Mouse (Mus musculus) MEL (cell line): ENCODE results near the gene Lap3. TPM values are rescaled to one million over a fixed set of nuclear protein-coding genes. Genes with fewer than 3 reads are reported as not detected.

Experiments used
- DNase-seq: peaks from one replicate; pipeline ENCODE4 v3.0.0; 2011; ENCODE audit warnings: low read depth, low spot score
- H3K27ac ChIP-seq: 2 replicates; pipeline ENCODE4 v1.5.1; 2012; ENCODE audit warnings: low read depth, mild to moderate bottlenecking, control low read depth, low read length, moderate library complexity; ENCODE audit not compliant: control insufficient read depth
- H3K27me3 ChIP-seq, 2 experiments: fragments of 150-350 bp in 1 of 2; sonication (generic) in 1 of 2; 2 replicates each; pipeline ENCODE4 v1.6.1; 2012; ENCODE audit warnings: low read length in 2 of 2, mild to moderate bottlenecking in 2 of 2, improper control_type of control experiment in 1 of 2, moderate library complexity in 1 of 2; ENCODE audit not compliant: insufficient read depth in 2 of 2, control insufficient read depth in 1 of 2
- H3K36me3 ChIP-seq, 2 experiments: 2 replicates each; pipeline ENCODE4 v1.6.1; 2012 to 2014; ENCODE audit warnings: low read length in 2 of 2, improper control_type of control experiment in 1 of 2, inconsistent platforms in 1 of 2, mild to moderate bottlenecking in 1 of 2; ENCODE audit not compliant: insufficient read depth in 2 of 2, control insufficient read depth in 1 of 2
- H3K4me1 ChIP-seq, 2 experiments: fragments of 150-350 bp in 1 of 2; sonication (generic) in 1 of 2; 2 replicates each; pipeline ENCODE4 v1.6.1; 2012; ENCODE audit warnings: low read length in 2 of 2, improper control_type of control experiment in 1 of 2, mild to moderate bottlenecking in 1 of 2; ENCODE audit not compliant: insufficient read depth in 2 of 2, control insufficient read depth in 1 of 2
- H3K4me3 ChIP-seq, 2 experiments: fragments of 150-350 bp in 1 of 2; sonication (generic) in 1 of 2; 2 replicates each; pipeline ENCODE4 v1.5.1; 2012; ENCODE audit warnings: low read depth in 2 of 2, low read length in 2 of 2, mild to moderate bottlenecking in 2 of 2, moderate library complexity in 2 of 2, control low read depth in 1 of 2, improper control_type of control experiment in 1 of 2; ENCODE audit not compliant: control insufficient read depth in 1 of 2, insufficient read depth in 1 of 2
- H3K79me2 ChIP-seq: 2 replicates; pipeline ENCODE4 v1.6.1; 2012; ENCODE audit warnings: mild to moderate bottlenecking, low read length, moderate library complexity; ENCODE audit not compliant: control insufficient read depth, poor library complexity, insufficient read depth
- H3K9ac ChIP-seq: 2 replicates; pipeline ENCODE4 v1.6.1; 2012; ENCODE audit warnings: low read depth, mild to moderate bottlenecking, control low read depth, low read length, moderate library complexity; ENCODE audit not compliant: control insufficient read depth, poor library complexity, severe bottlenecking
- H3K9me3 ChIP-seq: fragments of 150-350 bp; sonication (generic); replicated peaks from 2 replicates; pipeline ENCODE4 v1.6.1; 2012; ENCODE audit warnings: mild to moderate bottlenecking, low read length, improper control_type of control experiment, moderate library complexity; ENCODE audit not compliant: insufficient read depth
- E2F4 ChIP-seq: IDR thresholded peaks from 2 replicates; pipeline ENCODE4 v1.6.1; 2011; ENCODE audit warnings: low read depth, low read length, improper control_type of control experiment, borderline replicate concordance
- ELF1 ChIP-seq: IDR thresholded peaks from 2 replicates; pipeline ENCODE4 v1.6.1; 2014; ENCODE audit warnings: low read depth, mild to moderate bottlenecking, inconsistent platforms, low read length, improper control_type of control experiment, moderate library complexity
- HCFC1 ChIP-seq: IDR thresholded peaks from 2 replicates; pipeline ENCODE4 v1.6.1; 2012; ENCODE audit warnings: low read depth, mild to moderate bottlenecking, inconsistent platforms, low read length, improper control_type of control experiment, moderate library complexity
- KAT2A ChIP-seq: conservative IDR thresholded peaks from 2 replicates; pipeline ENCODE4 v1.6.1; 2012; ENCODE audit warnings: low read depth, low read length, improper control_type of control experiment, inconsistent platforms
- MAFK ChIP-seq: IDR thresholded peaks from 2 replicates; pipeline ENCODE4 v1.6.1; 2011; ENCODE audit warnings: low read depth, mild to moderate bottlenecking, low read length, improper control_type of control experiment, borderline replicate concordance
- MAX ChIP-seq: IDR thresholded peaks from 2 replicates; pipeline ENCODE4 v1.6.1; 2011; ENCODE audit warnings: low read length, improper control_type of control experiment
- MEF2A ChIP-seq: IDR thresholded peaks from 2 replicates; pipeline ENCODE4 v1.6.1; 2014; ENCODE audit warnings: low read depth, mild to moderate bottlenecking, inconsistent platforms, low read length, improper control_type of control experiment; ENCODE audit not compliant: poor library complexity, insufficient replicate concordance, severe bottlenecking; ENCODE audit errors: extremely low read depth
- MXI1 ChIP-seq: IDR thresholded peaks from 2 replicates; pipeline ENCODE4 v1.6.1; 2011; ENCODE audit warnings: mild to moderate bottlenecking, low read depth, low read length, improper control_type of control experiment
- POLR2AphosphoS2 ChIP-seq: IDR thresholded peaks from 2 replicates; pipeline ENCODE4 v1.6.1; 2011; ENCODE audit warnings: low read length, improper control_type of control experiment
- POLR2AphosphoS5 ChIP-seq: IDR thresholded peaks from 2 replicates; pipeline ENCODE4 v1.6.1; 2012; ENCODE audit warnings: low read depth, borderline replicate concordance, mild to moderate bottlenecking, inconsistent platforms, low read length, moderate library complexity, mixed read lengths
- RCOR1 ChIP-seq: IDR thresholded peaks from 2 replicates; pipeline ENCODE4 v1.6.1; 2012; ENCODE audit warnings: low read depth, mild to moderate bottlenecking, inconsistent platforms, low read length, improper control_type of control experiment
- SIN3A ChIP-seq: IDR thresholded peaks from 2 replicates; pipeline ENCODE4 v1.6.1; 2012; ENCODE audit warnings: low read length, improper control_type of control experiment, inconsistent platforms
- TAL1 ChIP-seq: IDR thresholded peaks from 2 replicates; pipeline ENCODE4 v1.6.1; 2012; ENCODE audit warnings: mild to moderate bottlenecking, inconsistent platforms, low read length, moderate library complexity, mixed read lengths
- TBP ChIP-seq: IDR thresholded peaks from 2 replicates; pipeline ENCODE4 v1.8.0; 2011; ENCODE audit warnings: low read depth, low read length, improper control_type of control experiment
- UBTF ChIP-seq: IDR thresholded peaks from 2 replicates; pipeline ENCODE4 v1.6.1; 2012; ENCODE audit warnings: low read depth, mild to moderate bottlenecking, inconsistent platforms, low read length, improper control_type of control experiment, moderate library complexity, borderline replicate concordance; ENCODE audit not compliant: insufficient read depth
- USF2 ChIP-seq, 2 experiments: IDR thresholded peaks; 2 replicates each; pipeline ENCODE4 v1.6.1; 2011 to 2012; ENCODE audit warnings: improper control_type of control experiment in 2 of 2, low read length in 2 of 2, borderline replicate concordance in 1 of 2, inconsistent platforms in 1 of 2, low read depth in 1 of 2, mild to moderate bottlenecking in 1 of 2; ENCODE audit not compliant: insufficient read depth in 1 of 2
- ZC3H11A ChIP-seq: IDR thresholded peaks from 2 replicates; pipeline ENCODE4 v1.6.1; 2012; ENCODE audit warnings: low read depth, mild to moderate bottlenecking, inconsistent platforms, low read length, improper control_type of control experiment
- ZKSCAN1 ChIP-seq: IDR thresholded peaks from 2 replicates; pipeline ENCODE4 v1.6.1; 2012; ENCODE audit warnings: low read depth, mild to moderate bottlenecking, inconsistent platforms, low read length, improper control_type of control experiment, moderate library complexity
- polyA plus RNA-seq, 2 experiments: library from polyadenylated mRNA; stranded (reverse) in 1 of 2; unstranded in 1 of 2; fragments of >175 nt in 1 of 2; fragments of >200 nt in 1 of 2; gene quantifications; 2 replicates each; pipeline versions ENCODE4 v1.2.1 to v1.2.4; 2012; ENCODE audit warnings: low replicate concordance in 2 of 2, low read depth in 1 of 2; ENCODE audit not compliant: insufficient read length in 2 of 2, insufficient read depth in 1 of 2, missing spikeins in 1 of 2
- total RNA-seq: library from RNA; depleted of rRNA; stranded (reverse); fragments of 300-350 nt; gene quantifications from 2 replicates; pipeline ENCODE4 v1.2.3, GENCODE M21; 2012

Lap3 gene
- total and polyA plus RNA-seq, 3 experiments: 172 to 213 (median 205) TPM

- DNase-seq: no peak
- H3K9ac ChIP-seq: no peak overlapping the region
- no peak overlapping the region for H3K27ac ChIP-seq
- TF ChIP-seq MAFK: no peak
- no peak for TF ChIP-seq MAX
- TF ChIP-seq HCFC1: no peak
- TF ChIP-seq TBP: no peak
- no peak for TF ChIP-seq UBTF
- TF ChIP-seq ELF1: no peak
- no peak for TF ChIP-seq KAT2A
- TF ChIP-seq USF2 (IDR thresholded peaks at IDR 0.05; ENCODE audit: borderline replicate concordance in 1 of 2, insufficient read depth in 1 of 2, low read depth in 1 of 2, low read length in 2 of 2): no peak
- TF ChIP-seq ZC3H11A: no peak
- H3K4me1 ChIP-seq: peaks cover 0 to 12% of the 10 kb centered on the region in 2 experiments; a peak in 2 of 4 replicates
- peaks cover 23% of the 10 kb centered on the region for H3K79me2 ChIP-seq
- H3K36me3 ChIP-seq: peaks cover 10 to 11% of the 10 kb centered on the region in 2 experiments
- H3K27me3 ChIP-seq: no peaks in the 10 kb centered on the region
- no peaks in the 10 kb centered on the region for H3K9me3 ChIP-seq
- no peak overlapping the region for H3K4me3 ChIP-seq
Observed at GRCm38 (mm10) chr5:45521601-45522000, 28.4 kb downstream of the Lap3 start.

GRCm38 (mm10) chr5:45525101-45525500 lies 31.9 kb downstream of the Lap3 start:
- DNase-seq: no peak
- Histone ChIP-seq H3K9ac (no peak overlapping the region), H3K27ac (no peak overlapping the region), H3K36me3 (peaks cover 5 to 14% of the 10 kb centered on the region in 2 experiments; a peak in 3 of 4 replicates), H3K27me3 (no peaks in the 10 kb centered on the region), H3K79me2 (peaks cover 23% of the 10 kb centered on the region), H3K4me1 (peaks cover 0 to 8% of the 10 kb centered on the region in 2 experiments; a peak in 2 of 4 replicates), H3K9me3 (no peaks in the 10 kb centered on the region), H3K4me3 (no peak overlapping the region)
- TF ChIP-seq POLR2AphosphoS5 (no peak), MAX (no peak), MXI1 (no peak), MEF2A (no peak), USF2 (IDR thresholded peaks at IDR 0.05; ENCODE audit: borderline replicate concordance in 1 of 2, insufficient read depth in 1 of 2, low read depth in 1 of 2, low read length in 2 of 2) (no peak), TAL1 (no peak), ELF1 (no peak), MAFK (no peak)

- peaks cover 0 to 7% of the 10 kb centered on the region in 2 experiments; a peak in 1 of 4 replicates for H3K4me1 ChIP-seq
- no peaks in the 10 kb centered on the region for H3K27me3 ChIP-seq
- no peaks in the 10 kb centered on the region for H3K9me3 ChIP-seq
- no peak overlapping the region for H3K9ac ChIP-seq
- TF ChIP-seq ZKSCAN1 (no peak), POLR2AphosphoS2 (no peak), E2F4 (no peak), RCOR1 (no peak), SIN3A (no peak)
- no peak overlapping the region for H3K27ac ChIP-seq
- peaks cover 3 to 14% of the 10 kb centered on the region in 2 experiments; a peak in 3 of 4 replicates for H3K36me3 ChIP-seq
- H3K79me2 ChIP-seq: peaks cover 11% of the 10 kb centered on the region
- DNase-seq: no peak
- H3K4me3 ChIP-seq: no peak overlapping the region
Observed at GRCm38 (mm10) chr5:45526338-45526737, 33.2 kb downstream of the Lap3 start.
